Mouse (Mus musculus): ENCODE measurements around the gene Socs2.

DNA sequence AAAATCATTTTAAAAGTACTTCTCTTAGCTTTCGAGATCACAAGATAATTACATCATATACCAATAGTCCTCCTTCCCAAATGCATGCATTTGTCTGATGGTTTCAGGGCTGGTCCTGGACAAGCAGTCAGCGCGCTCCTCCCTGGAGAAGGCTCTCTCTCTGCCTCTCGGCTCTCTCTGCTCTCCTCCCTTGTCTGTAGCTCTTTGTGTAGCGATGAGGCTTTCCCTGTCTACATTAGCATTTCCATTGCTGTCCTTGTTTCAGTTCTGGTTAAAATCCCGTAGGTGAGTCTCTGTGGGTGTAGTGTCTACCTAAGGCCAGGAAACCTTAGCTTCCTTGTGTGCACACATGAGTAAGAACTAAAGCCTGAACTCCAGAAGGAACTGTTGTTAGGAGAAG lies 62.9 kb downstream of the Socs2 start:
- TF ChIP-seq TAL1 (conservative IDR thresholded peaks at IDR 0.05; ENCODE audit: low read depth, low read length) = no peak
- no peak for TF ChIP-seq CTCF (IDR thresholded peaks at IDR 0.05; ENCODE audit: low read depth, low read length)
- no peak for TF ChIP-seq GATA1 (IDR thresholded peaks at IDR 0.05; ENCODE audit: borderline replicate concordance, low read length)
- no peak for TF ChIP-seq POLR2AphosphoS5 (IDR thresholded peaks at IDR 0.05; ENCODE audit: insufficient replicate concordance, low read depth, low read length)

All from G1E (cell line).